Mouse (Mus musculus): ENCODE results near the gene Macrod1.

The Macrod1 gene

DNA sequence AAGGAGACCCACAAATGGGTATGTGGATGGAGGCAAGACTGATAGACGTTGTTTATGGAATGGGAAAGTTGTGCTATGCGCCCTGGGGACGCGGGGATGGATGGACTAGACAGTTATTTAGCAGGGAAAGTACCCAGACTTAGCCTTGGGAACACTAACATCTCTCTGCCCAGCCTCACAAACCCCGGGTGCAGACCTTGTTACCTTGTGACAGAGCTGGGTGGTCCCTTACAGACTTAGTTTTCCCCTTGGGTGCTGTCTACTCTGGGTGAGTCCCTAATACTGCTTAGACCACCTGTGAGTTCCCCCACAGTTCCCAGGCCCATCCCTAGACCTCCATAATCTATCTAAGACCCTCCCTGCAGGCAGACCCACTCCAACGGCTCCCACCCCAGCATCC is 110.2 kb downstream of the Macrod1 start:
- in situ Hi-C loops (cut with MboI, MseI) = no loop called here

- in situ Hi-C loops (cut with MboI, MseI) = no loop called here
These were observed 111.8 kb downstream of the Macrod1 start for GRCm38 (mm10) chr19:7168423-7168822.

DNA sequence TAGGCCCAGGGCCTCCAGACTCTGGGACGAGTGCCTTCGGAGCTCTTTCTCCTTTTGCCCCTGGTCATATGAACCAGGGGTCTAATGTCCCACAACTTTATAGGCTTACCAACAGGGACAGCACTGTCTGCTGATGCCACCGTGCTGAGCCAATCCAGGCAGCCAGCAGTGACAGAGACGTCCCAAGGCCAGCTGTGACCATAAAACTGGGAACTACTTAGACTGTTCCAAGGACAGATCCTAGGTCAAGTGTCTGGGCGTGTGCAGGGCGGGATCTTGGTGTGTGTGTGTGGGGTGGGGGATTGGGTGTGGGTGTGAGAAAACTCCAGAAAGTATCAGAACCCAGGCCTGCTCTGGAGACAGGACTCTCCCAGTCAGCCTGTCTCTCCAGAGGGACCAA is 114.3 kb downstream of the Macrod1 start:
- in situ Hi-C loops (cut with MboI, MseI) = loop anchor here (10.0 kb wide), 1 partner anchor 996 kb away; no protein-coding TSS in a partner anchor

GRCm38 (mm10) chr19:7171447-7171846 is 114.8 kb downstream of the Macrod1 start:
- in situ Hi-C loops (cut with MboI, MseI) = loop anchor here (10.0 kb wide), 1 partner anchor 997 kb away; no protein-coding TSS in a partner anchor

GRCm38 (mm10) chr19:7172051-7172866 is 115.6 kb downstream of the Macrod1 start:
- in situ Hi-C loops (cut with MboI, MseI) = loop anchor here (10.0 kb wide), 1 partner anchor 997 kb away; no protein-coding TSS in a partner anchor

- in situ Hi-C loops (cut with MboI, MseI) = loop anchor here (10.0 kb wide), 1 partner anchor 1001 kb away; no protein-coding TSS in a partner anchor
These were observed 119.6 kb downstream of the Macrod1 start for GRCm38 (mm10) chr19:7176041-7176696.

- in situ Hi-C loops (cut with MboI, MseI) = loop anchor here (10.0 kb wide), 1 partner anchor 1003 kb away; no protein-coding TSS in a partner anchor
These were observed 121.3 kb downstream of the Macrod1 start for GRCm38 (mm10) chr19:7177804-7178511.

- in situ Hi-C loops (cut with MboI, MseI) = loop anchor here (10.0 kb wide), 1 partner anchor 1004 kb away; no protein-coding TSS in a partner anchor
These were observed 122.3 kb downstream of the Macrod1 start for GRCm38 (mm10) chr19:7178841-7179452.

DNA sequence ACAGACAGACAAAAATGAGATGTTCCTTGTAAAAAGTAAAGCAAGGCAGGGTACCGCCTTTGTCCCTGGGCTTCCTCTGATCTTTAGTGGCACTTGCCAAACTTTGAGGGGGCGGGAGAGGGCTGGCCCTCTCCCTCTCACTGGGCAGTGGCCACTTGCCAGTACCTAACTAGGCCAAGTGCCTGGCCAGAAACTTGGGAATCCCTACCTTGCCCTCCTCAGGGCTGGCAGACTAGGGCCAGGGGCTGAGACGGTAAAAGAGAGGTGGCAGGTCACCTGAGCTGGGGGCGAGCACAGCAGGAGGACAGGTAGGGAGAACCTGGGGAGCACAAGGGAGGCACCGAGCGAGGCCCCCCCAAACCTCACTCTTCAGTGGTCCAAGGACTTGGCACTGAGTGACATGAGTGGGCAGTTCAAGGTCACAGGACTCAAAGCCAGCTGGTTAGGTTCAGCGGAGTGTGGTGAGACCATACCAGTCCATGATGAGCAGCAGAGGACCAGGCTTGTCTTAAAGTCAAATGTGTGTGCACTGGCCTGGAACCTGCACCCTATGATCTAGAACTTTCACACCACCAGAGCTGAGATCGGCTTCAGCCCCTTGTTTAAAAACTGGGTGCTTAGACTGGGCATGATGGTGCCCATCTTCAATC is 124.3 kb downstream of the Macrod1 start:
- in situ Hi-C loops (cut with MboI, MseI) = no loop called here

- in situ Hi-C loops (cut with MboI, MseI) = no loop called here
These were observed 124.9 kb downstream of the Macrod1 start for GRCm38 (mm10) chr19:7181496-7181895.

- in situ Hi-C loops (cut with MboI, MseI) = no loop called here
These were observed 125.8 kb downstream of the Macrod1 start for GRCm38 (mm10) chr19:7182273-7182949.

- in situ Hi-C loops (cut with MboI, MseI) = no loop called here
These were observed 126.8 kb downstream of the Macrod1 start for GRCm38 (mm10) chr19:7183419-7183818.

GRCm38 (mm10) chr19:7185059-7185458 is 128.4 kb downstream of the Macrod1 start:
- in situ Hi-C loops (cut with MboI, MseI) = no loop called here

DNA sequence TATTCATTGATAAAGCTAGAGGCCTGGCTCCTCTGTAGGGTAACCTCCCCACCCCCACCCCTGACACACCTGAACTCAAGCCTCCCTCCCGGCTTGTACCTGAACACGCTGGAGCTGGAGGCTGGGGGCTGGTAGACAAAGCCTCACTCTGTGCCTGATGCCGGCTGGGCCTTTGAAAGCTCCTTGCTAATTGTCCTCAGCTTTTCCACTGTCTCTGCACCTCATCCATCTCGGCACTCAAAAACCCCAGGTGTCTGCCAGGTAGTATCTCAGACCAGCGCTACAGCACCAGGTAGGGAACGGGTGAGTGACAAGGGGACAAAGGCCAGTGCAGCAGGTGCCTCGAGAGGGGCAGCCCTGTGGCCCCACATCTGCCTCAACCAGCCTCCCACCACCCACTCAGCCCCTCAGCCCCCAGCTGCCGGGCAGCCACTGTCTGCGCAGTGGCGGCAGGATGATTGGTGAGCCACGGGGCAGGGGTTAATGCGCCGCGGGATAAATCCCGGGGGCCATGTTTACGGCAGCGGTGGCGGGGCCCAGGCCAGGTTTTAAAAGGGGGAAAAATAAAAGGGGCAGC is 129.2 kb downstream of the Macrod1 start:
- in situ Hi-C loops (cut with MboI, MseI) = no loop called here

DNA sequence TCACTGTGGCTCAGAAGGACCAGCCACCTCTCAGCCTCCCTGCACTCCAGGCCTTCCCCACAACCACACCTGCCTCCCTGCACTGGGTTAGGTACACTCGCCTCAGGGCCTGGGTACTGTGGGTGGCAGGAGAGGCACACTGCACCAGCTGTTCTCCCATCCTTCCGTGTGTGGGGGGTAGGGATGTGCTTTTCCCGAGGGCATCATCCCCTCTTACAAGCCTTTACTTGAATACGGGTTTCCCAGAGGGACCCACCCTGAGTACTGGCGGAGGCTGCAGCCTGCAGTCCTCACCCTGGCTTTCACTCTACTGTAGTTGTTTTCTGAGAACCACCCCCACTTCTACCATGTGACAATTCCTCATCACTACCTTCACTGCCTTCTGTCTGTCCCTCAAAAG is 130.5 kb downstream of the Macrod1 start:
- in situ Hi-C loops (cut with MboI, MseI) = no loop called here

GRCm38 (mm10) chr19:7189026-7189425 is 132.4 kb downstream of the Macrod1 start:
- in situ Hi-C loops (cut with MboI, MseI) = no loop called here

- in situ Hi-C loops (cut with MboI, MseI) = no loop called here
These were observed 134.4 kb downstream of the Macrod1 start for GRCm38 (mm10) chr19:7190986-7191385.

GRCm38 (mm10) chr19:7191639-7192038 is 135.0 kb downstream of the Macrod1 start:
- in situ Hi-C loops (cut with MboI, MseI) = no loop called here

DNA sequence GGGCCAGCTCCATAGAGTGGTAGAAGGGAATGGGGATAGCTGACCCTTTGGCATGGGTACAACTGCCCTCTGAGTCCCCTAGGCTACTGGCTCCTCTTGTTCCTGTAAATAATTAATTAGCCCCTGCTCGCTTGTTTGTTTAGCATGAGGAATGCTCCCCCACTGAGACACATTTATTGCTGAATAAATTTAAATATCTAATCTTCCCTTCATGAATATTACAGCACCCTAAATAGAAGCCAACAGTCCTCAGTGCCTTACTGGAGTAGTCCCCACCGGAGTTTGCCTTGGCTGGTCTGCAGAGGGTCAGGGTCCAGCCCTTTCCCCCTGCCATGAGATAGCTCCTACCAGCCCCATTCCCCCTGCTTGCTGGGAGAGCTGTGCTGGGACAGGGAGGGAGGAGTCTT is 136.0 kb downstream of the Macrod1 start:
- in situ Hi-C loops (cut with MboI, MseI) = no loop called here
